In genomic region chr5:114942766-114943130, GRCm38 (mm10) we compare ENCODE assay signal across 8 mouse cellular contexts. TPM values are rescaled to one million over a fixed set of nuclear protein-coding genes. Genes with fewer than 3 reads are reported as not detected.
DNase-seq lines count a peak whose midpoint lies in the region; ATAC-seq and TF ChIP-seq lines count a peak whose summit lies in the region.

No protein-coding gene starts in this region.

- H3K27ac ChIP-seq in kidney, postnatal 0 days, result no peak overlapping the region; the same call in 1 of the 2 replicates
- H3K27ac ChIP-seq in embryonic facial prominence, embryonic 10.5 days (replicated peaks), result peak overlapping the region; percentile 88
- peak overlapping the region; percentile 93 for H3K27ac ChIP-seq in hindbrain, postnatal 0 days
- H3K27ac ChIP-seq in midbrain, embryonic 16.5 days (ENCODE audit: low read length), result peak overlapping the region; percentile 94

- TF ChIP-seq CTCF in kidney, postnatal 0 days (IDR thresholded peaks at IDR 0.05; ENCODE audit: low read depth), result no peak
- no peak for TF ChIP-seq CTCF in hindbrain, postnatal 0 days (IDR thresholded peaks at IDR 0.05; ENCODE audit: low read depth)

- no peaks in the 10 kb centered on the region for H3K27me3 ChIP-seq in kidney, postnatal 0 days (ENCODE audit: insufficient read depth, low read length)
- H3K27me3 ChIP-seq in embryonic facial prominence, embryonic 10.5 days (replicated peaks; ENCODE audit: low read depth, poor library complexity, severe bottlenecking), result no peaks in the 10 kb centered on the region
- no peaks in the 10 kb centered on the region for H3K27me3 ChIP-seq in hindbrain, postnatal 0 days (ENCODE audit: insufficient read depth, low read length)
- H3K27me3 ChIP-seq in midbrain, embryonic 16.5 days (ENCODE audit: control insufficient read depth, insufficient read depth, low read depth, low read length), result no peaks in the 10 kb centered on the region

- peaks cover 15% of the 10 kb centered on the region; the same call in 1 of the 2 replicates for H3K36me3 ChIP-seq in kidney, postnatal 0 days (ENCODE audit: insufficient read depth, low read length)
- H3K36me3 ChIP-seq in embryonic facial prominence, embryonic 10.5 days (replicated peaks), result peaks cover 26% of the 10 kb centered on the region
- peaks cover 20% of the 10 kb centered on the region for H3K36me3 ChIP-seq in hindbrain, postnatal 0 days (ENCODE audit: insufficient read depth, low read length)
- peaks cover 19% of the 10 kb centered on the region for H3K36me3 ChIP-seq in midbrain, embryonic 16.5 days (ENCODE audit: control insufficient read depth, insufficient read depth, low read length)

- peak overlapping the region; percentile 80 for H3K4me2 ChIP-seq in kidney, postnatal 0 days (ENCODE audit: low read length)
- H3K4me2 ChIP-seq in hindbrain, postnatal 0 days (ENCODE audit: low read depth, low read length), result peak overlapping the region; percentile 73
- H3K4me2 ChIP-seq in midbrain, embryonic 16.5 days (ENCODE audit: low read length), result peak overlapping the region; percentile 82

- no peaks in the 10 kb centered on the region for H3K9me3 ChIP-seq in kidney, postnatal 0 days (replicated peaks; ENCODE audit: low read length)
- 0 out of 2 replicates have a peak, but pooled peaks cover 3% of the 10 kb centered on the region for H3K9me3 ChIP-seq in embryonic facial prominence, embryonic 10.5 days
- H3K9me3 ChIP-seq in hindbrain, postnatal 0 days (ENCODE audit: low read length), result no peaks in the 10 kb centered on the region
- H3K9me3 ChIP-seq in midbrain, embryonic 16.5 days (replicated peaks; ENCODE audit: control insufficient read depth, low read length, poor library complexity, severe bottlenecking), result no peaks in the 10 kb centered on the region

- peaks cover 5% of the 10 kb centered on the region for H3K4me1 ChIP-seq in kidney, postnatal 0 days (replicated peaks; ENCODE audit: insufficient read depth, low read length)
- H3K4me1 ChIP-seq in embryonic facial prominence, embryonic 10.5 days, result peaks cover 9% of the 10 kb centered on the region
- peaks cover 5% of the 10 kb centered on the region for H3K4me1 ChIP-seq in hindbrain, postnatal 0 days (ENCODE audit: insufficient read depth, low read length)
- peaks cover 11% of the 10 kb centered on the region for H3K4me1 ChIP-seq in midbrain, embryonic 16.5 days (ENCODE audit: control insufficient read depth, insufficient read depth, low read length)

- peak overlapping the region; percentile 80 for H3K4me3 ChIP-seq in kidney, postnatal 0 days (replicated peaks; ENCODE audit: low read depth, low read length)
- peak overlapping the region; percentile 88 for H3K4me3 ChIP-seq in embryonic facial prominence, embryonic 10.5 days
- H3K4me3 ChIP-seq in hindbrain, postnatal 0 days (ENCODE audit: low read length), result peak overlapping the region; percentile 92
- H3K4me3 ChIP-seq in midbrain, embryonic 16.5 days (ENCODE audit: low read depth, low read length), result peak overlapping the region; percentile 92

- 34% methylated on average over 4 of the region's 4 CpGs for WGBS in kidney, postnatal 0 days
- WGBS in embryonic facial prominence, embryonic 10.5 days, result 50% methylated on average over 4 of the region's 4 CpGs
- WGBS in hindbrain, postnatal 0 days, result 32% methylated on average over 4 of the region's 4 CpGs
- 37% methylated on average over 4 of the region's 4 CpGs for WGBS in midbrain, embryonic 16.5 days

- DNase-seq in kidney, postnatal 0 days (ENCODE audit: low spot score), result no peak
- no peak for DNase-seq in kidney, adult 8-10 months
- DNase-seq in embryonic facial prominence, embryonic 10.5 days (ENCODE audit: low spot score), result no peak
- no peak for DNase-seq in hindbrain, postnatal 0 days (ENCODE audit: low spot score)
- DNase-seq in gastrocnemius, postnatal 4 days (ENCODE audit: low spot score in 2 of 2), result no peak
- no peak for DNase-seq in cerebellum, postnatal 36 days

- no peak for ATAC-seq in kidney, postnatal 0 days (replicated peaks; ENCODE audit: low FRiP score, low read depth)
- no peak for ATAC-seq in hindbrain, postnatal 0 days
- ATAC-seq in midbrain, embryonic 16.5 days, result peak; percentile 10; the same call in 1 of the 2 replicates
- no peak for ATAC-seq in frontal cortex, adult (ENCODE audit: low TSS enrichment)

- peak overlapping the region; percentile 88 for H3K9ac ChIP-seq in kidney, postnatal 0 days (ENCODE audit: low read depth, low read length)
- H3K9ac ChIP-seq in hindbrain, postnatal 0 days (replicated peaks; ENCODE audit: low read length), result peak overlapping the region; percentile 92
- H3K9ac ChIP-seq in midbrain, embryonic 16.5 days (ENCODE audit: low read depth, low read length), result peak overlapping the region; percentile 99

RNA-seq across cellular contexts. Expression of gene 2210016L21Rik, which starts 0.8 kb away (rescaled TPM):
- polyA plus RNA-seq in kidney, postnatal 0 days (2015; fragmentation: Nextera tagmentation; extraction: Ambion mirVana), result 75.3 and 79.6 TPM in 2 replicates
- polyA plus RNA-seq in embryonic facial prominence, embryonic 10.5 days (2016; fragmentation: Nextera tagmentation; extraction: Ambion mirVana), result 45.4 and 47.7 TPM in 2 replicates
- total RNA-seq in hindbrain, postnatal 0 days (2014; rRNA removed), result 51.5 and 53.0 TPM in 2 replicates
- polyA plus RNA-seq in hindbrain, postnatal 0 days (2015; fragmentation: Nextera tagmentation; extraction: Ambion mirVana), result 178 and 204 TPM in 2 replicates
- 117 and 132 TPM in 2 replicates for polyA plus RNA-seq in midbrain, embryonic 16.5 days (2015; fragmentation: Nextera tagmentation; extraction: Ambion mirVana)
- 10 to 100 TPM; 34.5 to 34.6 TPM for total RNA-seq in gastrocnemius, postnatal 4 days (2021)

RNA-seq across cellular contexts. Expression of gene Oasl1, which starts 19.7 kb away (rescaled TPM):
- polyA plus RNA-seq in kidney, postnatal 0 days (2015; fragmentation: Nextera tagmentation; extraction: Ambion mirVana), result 3.1 and 3.2 TPM in 2 replicates
- polyA plus RNA-seq in embryonic facial prominence, embryonic 10.5 days (2016; fragmentation: Nextera tagmentation; extraction: Ambion mirVana), result 0.24 TPM in 1 of 2 replicates, not detected in the other
- total RNA-seq in hindbrain, postnatal 0 days (2014; rRNA removed), result 0.63 and 1.0 TPM in 2 replicates
- polyA plus RNA-seq in hindbrain, postnatal 0 days (2015; fragmentation: Nextera tagmentation; extraction: Ambion mirVana), result 0.25 and 0.32 TPM in 2 replicates
- 0.40 TPM in 1 of 2 replicates, not detected in the other for polyA plus RNA-seq in midbrain, embryonic 16.5 days (2015; fragmentation: Nextera tagmentation; extraction: Ambion mirVana)
- total RNA-seq in gastrocnemius, postnatal 4 days (2021), result under 1 TPM; 0.52 to 0.71 TPM

RNA-seq across cellular contexts. Expression of gene Hnf1a, which starts 28.1 kb away (rescaled TPM):
- 10.8 and 12.5 TPM in 2 replicates for polyA plus RNA-seq in kidney, postnatal 0 days (2015; fragmentation: Nextera tagmentation; extraction: Ambion mirVana)
- 0.06 TPM in 2 replicates for polyA plus RNA-seq in embryonic facial prominence, embryonic 10.5 days (2016; fragmentation: Nextera tagmentation; extraction: Ambion mirVana)
- total RNA-seq in hindbrain, postnatal 0 days (2014; rRNA removed), result not detected in 2 replicates
- 0.05 TPM in 2 replicates for polyA plus RNA-seq in hindbrain, postnatal 0 days (2015; fragmentation: Nextera tagmentation; extraction: Ambion mirVana)
- 0.05 TPM in 1 of 2 replicates, not detected in the other for polyA plus RNA-seq in midbrain, embryonic 16.5 days (2015; fragmentation: Nextera tagmentation; extraction: Ambion mirVana)
- total RNA-seq in gastrocnemius, postnatal 4 days (2021), result not detected

RNA-seq across cellular contexts. Expression of gene Oasl2, which starts 46.0 kb away (rescaled TPM):
- polyA plus RNA-seq in kidney, postnatal 0 days (2015; fragmentation: Nextera tagmentation; extraction: Ambion mirVana), result 19.9 and 24.1 TPM in 2 replicates
- 0.68 and 0.72 TPM in 2 replicates for polyA plus RNA-seq in embryonic facial prominence, embryonic 10.5 days (2016; fragmentation: Nextera tagmentation; extraction: Ambion mirVana)
- 6.3 and 6.9 TPM in 2 replicates for total RNA-seq in hindbrain, postnatal 0 days (2014; rRNA removed)
- 4.7 and 6.1 TPM in 2 replicates for polyA plus RNA-seq in hindbrain, postnatal 0 days (2015; fragmentation: Nextera tagmentation; extraction: Ambion mirVana)
- 2.8 and 3.1 TPM in 2 replicates for polyA plus RNA-seq in midbrain, embryonic 16.5 days (2015; fragmentation: Nextera tagmentation; extraction: Ambion mirVana)
- 1 to 10 TPM; 1.4 to 2.5 TPM for total RNA-seq in gastrocnemius, postnatal 4 days (2021)

Comparison
In these comparisons a context has a peak if more than half of its experiments do, and no peak if none do; other contexts are left out.
1. RNA of gene Hnf1a, which starts 28.1 kb away (polyA plus RNA-seq): 10.8 to 12.5 TPM in kidney, postnatal 0 days; 0.06 TPM in embryonic facial prominence, embryonic 10.5 days, 0.05 TPM in midbrain, embryonic 16.5 days and 0.05 TPM in hindbrain, postnatal 0 days; every median in the first group is over 10 times any median in the second.
2. Peak in every context shown above with its lines, with median percentiles within 50 percentile points of each other: H3K4me2 ChIP-seq, H3K4me3 ChIP-seq and H3K9ac ChIP-seq.